Mouse (Mus musculus) megakaryocyte, embryonic 14.5 days (primary cell): ENCODE results near the gene Bcl2a1b. TPM values are rescaled to one million over a fixed set of nuclear protein-coding genes. Genes with fewer than 3 reads are reported as not detected.
"Not testable (repeated sequence)": the region's sequence is repeated elsewhere in the genome, so short reads cannot be mapped to it uniquely, and the experiment has no call there.

Experiments
- H3K27me3 ChIP-seq: replicated peaks from 2 replicates; pipeline ENCODE3; 2012; ENCODE audit warnings: inconsistent platforms
- H3K36me3 ChIP-seq: replicated peaks from 2 replicates; pipeline ENCODE3; 2012; ENCODE audit warnings: low read length, inconsistent platforms, mixed read lengths
- H3K4me1 ChIP-seq: 2 replicates; pipeline ENCODE4 v1.6.1; 2012; ENCODE audit warnings: inconsistent platforms
- H3K4me3 ChIP-seq: replicated peaks from 2 replicates; pipeline ENCODE3; 2012; ENCODE audit warnings: moderate library complexity, mild to moderate bottlenecking, inconsistent platforms
- H3K9me3 ChIP-seq: 2 replicates; pipeline ENCODE4 v1.6.1; 2012; ENCODE audit warnings: inconsistent platforms
- polyA plus RNA-seq: library from polyadenylated mRNA; stranded (reverse); fragments of >175 nt; gene quantifications from 2 replicates; pipeline ENCODE4 v1.2.3, GENCODE M21; 2012; ENCODE audit warnings: low replicate concordance; ENCODE audit not compliant: insufficient read depth

The Bcl2a1b gene
- 2.1 TPM in 1 of 2 replicates, not detected in the other for polyA plus RNA-seq

DNA sequence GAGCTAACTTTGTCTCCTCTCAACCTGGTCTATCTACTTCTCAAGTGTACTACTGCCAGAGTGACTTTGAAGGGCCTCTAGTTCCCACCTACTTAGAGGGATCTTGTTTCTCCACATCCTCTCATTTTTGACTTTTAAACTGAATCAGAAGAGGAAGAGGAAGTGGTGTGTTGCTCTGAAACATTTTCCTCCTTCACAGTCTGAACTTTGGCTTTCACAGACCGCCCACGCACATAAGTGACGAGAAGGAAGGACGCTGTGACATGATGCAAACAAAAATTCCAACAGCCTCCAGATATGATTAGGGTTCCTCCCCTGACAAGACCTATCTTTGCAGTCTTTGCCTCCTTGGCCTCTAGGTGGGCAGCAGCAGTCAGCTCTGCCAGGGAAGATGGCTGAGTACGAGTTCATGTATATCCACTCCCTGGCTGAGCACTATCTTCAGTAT lies at the start of gene Bcl2a1b, which contains the start of gene Gm29094:
Bcl2a1b (plus strand) TSS at position 241 of the 448 bp plus-strand sequence.
Gm29094 (plus strand) TSS at position 411 of the 448 bp plus-strand sequence.
- H3K4me3 ChIP-seq, H3K9me3 ChIP-seq, H3K36me3 ChIP-seq, H3K27me3 ChIP-seq, H3K4me1 ChIP-seq: not testable (repeated sequence)

- H3K9me3 ChIP-seq, H3K4me1 ChIP-seq, H3K4me3 ChIP-seq, H3K27me3 ChIP-seq, H3K36me3 ChIP-seq: not testable (repeated sequence)
Measured at GRCm38 (mm10) chr9:89172539-89172938, 26.5 kb upstream of the Bcl2a1b start.

GRCm38 (mm10) chr9:89178833-89179232 lies 20.2 kb upstream of the Bcl2a1b start:
- H3K4me3 ChIP-seq, H3K27me3 ChIP-seq, H3K36me3 ChIP-seq: not testable (repeated sequence)

DNA sequence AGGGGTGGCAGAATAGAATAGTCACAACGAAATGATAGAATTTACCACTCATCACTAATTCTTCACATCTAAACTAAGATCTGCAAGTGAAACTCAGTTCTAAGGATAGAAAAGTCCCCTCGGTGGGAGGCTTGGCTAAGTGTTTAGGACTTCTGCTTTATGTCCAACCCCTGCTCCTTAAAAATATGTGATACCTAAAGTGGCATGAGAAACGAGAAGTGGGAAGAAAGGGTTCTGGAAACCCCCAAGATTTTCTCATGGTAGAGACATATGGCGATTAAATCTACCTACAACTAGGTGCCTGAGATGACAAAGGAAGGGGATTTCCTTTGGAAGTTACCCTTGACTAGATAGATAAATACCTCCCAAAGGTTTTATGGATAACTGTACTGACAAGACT lies 19.5 kb upstream of the Bcl2a1b start:
- not testable (repeated sequence) for H3K36me3 ChIP-seq, H3K9me3 ChIP-seq, H3K4me3 ChIP-seq

More at GRCm38 (mm10) chr9:89178833-89179232, 20.2 kb upstream of the Bcl2a1b start:
- H3K4me1 ChIP-seq, H3K9me3 ChIP-seq: not testable (repeated sequence)

GRCm38 (mm10) chr9:89187006-89187405 lies 12.0 kb upstream of the Bcl2a1b start:
- H3K4me1 ChIP-seq, H3K27me3 ChIP-seq, H3K36me3 ChIP-seq, H3K4me3 ChIP-seq, H3K9me3 ChIP-seq: not testable (repeated sequence)

More for the DNA sequence above, 19.5 kb upstream of the Bcl2a1b start:
- not testable (repeated sequence) for H3K27me3 ChIP-seq, H3K4me1 ChIP-seq

DNA sequence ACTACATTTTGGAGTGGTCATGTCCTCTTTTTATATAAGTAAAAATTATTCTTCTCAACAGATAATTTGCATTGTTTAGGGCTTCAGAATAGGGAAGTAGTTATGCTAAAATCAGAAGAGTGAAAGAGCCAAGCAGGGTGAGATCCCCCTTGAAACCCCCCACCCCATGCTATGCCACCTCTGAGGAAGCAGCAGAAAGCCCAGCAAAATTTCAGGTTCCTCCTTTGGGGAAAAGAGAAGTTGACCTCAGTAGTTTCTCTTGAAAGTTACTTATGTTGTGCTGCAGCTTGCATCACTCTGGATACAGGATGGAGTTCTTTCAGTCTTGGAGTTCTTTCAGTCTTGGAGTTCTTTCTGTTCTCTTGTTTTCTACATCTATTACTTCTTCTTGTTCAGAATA lies 3.5 kb upstream of the Bcl2a1b start:
- not testable (repeated sequence) for H3K4me3 ChIP-seq, H3K27me3 ChIP-seq, H3K9me3 ChIP-seq, H3K4me1 ChIP-seq, H3K36me3 ChIP-seq

- H3K4me3 ChIP-seq, H3K9me3 ChIP-seq: not testable (repeated sequence)
Measured at GRCm38 (mm10) chr9:89197509-89197908, 1.5 kb upstream of the Bcl2a1b start.

DNA sequence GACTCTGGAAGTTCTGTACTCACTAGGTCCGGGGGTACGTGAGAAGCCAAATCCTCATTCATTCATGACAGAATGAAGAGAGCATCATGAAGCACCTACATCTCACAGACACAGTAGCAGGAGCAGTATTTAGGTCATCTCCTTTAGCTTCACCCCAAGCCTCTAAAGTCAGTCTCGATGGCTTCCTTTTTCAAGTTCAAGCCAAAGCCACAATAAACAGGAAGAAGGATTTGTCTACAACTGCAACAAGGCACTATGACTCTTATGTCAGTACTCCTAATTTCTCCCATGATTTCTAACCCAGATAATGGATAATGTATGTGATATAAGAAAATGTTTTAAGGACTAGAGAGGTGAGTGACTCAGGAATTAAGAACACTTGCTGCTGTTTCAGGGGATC lies 660 bp upstream of the Bcl2a1b start:
- H3K9me3 ChIP-seq, H3K27me3 ChIP-seq, H3K36me3 ChIP-seq, H3K4me3 ChIP-seq, H3K4me1 ChIP-seq: not testable (repeated sequence)

More at GRCm38 (mm10) chr9:89197509-89197908, 1.5 kb upstream of the Bcl2a1b start:
- not testable (repeated sequence) for H3K4me1 ChIP-seq, H3K36me3 ChIP-seq, H3K27me3 ChIP-seq

GRCm38 (mm10) chr9:89202256-89202655 lies 3.2 kb downstream of the Bcl2a1b start:
- not testable (repeated sequence) for H3K27me3 ChIP-seq, H3K4me1 ChIP-seq, H3K9me3 ChIP-seq, H3K36me3 ChIP-seq, H3K4me3 ChIP-seq

DNA sequence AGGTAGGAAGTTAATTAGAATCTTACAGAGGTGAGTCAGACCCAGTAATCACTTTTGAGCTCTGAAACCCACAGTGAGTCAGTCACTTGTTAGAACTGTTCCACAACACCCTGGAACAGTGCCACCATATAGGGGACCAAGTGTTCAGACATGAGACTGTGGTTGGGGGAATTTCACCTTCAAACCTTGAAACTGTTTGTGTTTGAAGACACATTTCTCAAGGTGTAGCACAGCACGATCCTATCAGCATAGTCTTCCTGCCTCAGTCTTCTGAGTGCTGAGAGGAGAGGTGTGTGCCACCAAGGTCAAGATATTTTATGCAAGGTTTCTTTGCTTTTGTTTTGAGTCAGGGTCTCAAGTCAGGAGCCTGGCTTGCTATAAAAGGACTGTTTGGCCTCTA lies 9.9 kb downstream of the Bcl2a1b start:
- H3K36me3 ChIP-seq, H3K4me1 ChIP-seq, H3K9me3 ChIP-seq, H3K4me3 ChIP-seq, H3K27me3 ChIP-seq: not testable (repeated sequence)

DNA sequence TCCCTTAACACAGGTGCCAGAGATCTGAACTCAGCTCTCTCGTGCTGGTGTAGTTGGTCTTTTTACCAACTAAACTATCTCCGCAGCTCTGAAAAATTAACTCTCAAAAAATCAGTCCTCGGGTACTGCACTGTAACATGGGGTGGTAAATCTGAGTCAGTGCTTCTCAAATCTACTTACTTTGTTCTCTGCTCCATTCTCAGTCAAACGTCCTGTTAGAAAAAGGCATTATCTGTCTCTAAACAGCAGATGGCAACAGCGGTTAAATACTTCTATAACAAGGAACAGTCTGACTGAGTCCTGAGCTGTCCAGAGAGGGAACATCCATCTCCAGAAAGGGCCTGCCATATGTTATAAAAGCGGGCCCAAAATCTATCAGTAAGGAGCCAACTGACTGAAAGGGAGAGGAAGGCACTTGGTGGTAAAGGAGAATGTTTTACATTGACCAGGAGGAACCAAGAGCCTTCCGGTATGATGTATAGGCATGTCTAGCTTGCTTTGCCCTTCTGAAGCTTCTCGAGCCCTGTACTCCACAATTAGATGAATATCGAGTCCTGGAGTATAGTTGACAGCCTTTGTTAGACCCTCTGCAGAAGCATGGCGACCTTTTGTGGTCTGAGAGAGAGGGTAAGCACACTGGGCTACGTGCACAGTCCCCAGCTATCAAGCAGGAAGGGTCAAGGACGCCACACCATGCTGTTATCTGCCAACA lies 11.5 kb downstream of the Bcl2a1b start, which contains the start of gene Mthfs:
Mthfs (plus strand) TSS at position 324 of the 712 bp plus-strand sequence.
- not testable (repeated sequence) for H3K36me3 ChIP-seq, H3K9me3 ChIP-seq, H3K27me3 ChIP-seq, H3K4me1 ChIP-seq
- H3K4me3 ChIP-seq = peak within 1 kb of the TSS; percentile 90

GRCm38 (mm10) chr9:89211065-89211858 lies 12.3 kb downstream of the Bcl2a1b start:
- H3K4me1 ChIP-seq, H3K27me3 ChIP-seq, H3K9me3 ChIP-seq, H3K36me3 ChIP-seq, H3K4me3 ChIP-seq: not testable (repeated sequence)

DNA sequence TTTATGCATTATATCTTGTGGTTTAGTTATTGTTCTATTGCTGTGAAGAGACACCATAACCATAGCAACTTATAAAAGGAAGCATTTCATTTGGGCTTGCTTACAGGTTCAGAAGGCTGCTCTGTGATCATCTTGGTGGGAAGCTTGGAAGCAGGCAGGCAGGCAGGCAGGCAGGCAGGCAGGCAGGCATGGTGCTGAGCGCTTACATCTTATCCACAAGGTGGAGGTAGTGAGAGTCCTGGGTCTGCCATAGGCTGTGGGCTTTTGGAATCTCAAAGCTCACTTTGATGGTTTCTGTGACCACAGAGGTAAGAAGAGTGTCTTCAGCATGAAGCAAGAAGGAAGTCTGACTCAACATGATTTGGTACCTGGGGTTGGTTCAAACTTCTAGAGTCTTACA lies 13.4 kb downstream of the Bcl2a1b start:
- not testable (repeated sequence) for H3K4me3 ChIP-seq, H3K4me1 ChIP-seq, H3K27me3 ChIP-seq, H3K9me3 ChIP-seq, H3K36me3 ChIP-seq

DNA sequence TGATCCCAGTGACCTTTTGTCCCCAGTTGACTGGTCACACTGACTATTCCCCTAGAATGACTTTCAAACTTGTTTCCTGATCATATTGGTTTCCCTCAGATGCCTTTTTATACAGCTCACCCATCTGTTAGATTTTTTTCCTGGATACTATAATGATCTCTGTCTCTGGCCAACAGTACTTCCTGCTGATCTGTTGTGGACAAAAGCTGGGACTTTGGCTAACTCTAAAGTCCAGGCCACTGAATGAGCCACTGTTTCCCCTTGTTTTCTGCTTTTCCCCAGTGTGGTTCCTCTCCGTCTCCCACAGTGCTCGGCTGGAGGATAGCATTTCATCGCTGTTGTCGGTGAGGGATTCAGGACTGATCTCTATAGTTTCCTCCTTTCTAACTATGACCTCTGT lies 19.2 kb downstream of the Bcl2a1b start:
- H3K9me3 ChIP-seq, H3K4me3 ChIP-seq, H3K4me1 ChIP-seq, H3K27me3 ChIP-seq, H3K36me3 ChIP-seq: not testable (repeated sequence)

DNA sequence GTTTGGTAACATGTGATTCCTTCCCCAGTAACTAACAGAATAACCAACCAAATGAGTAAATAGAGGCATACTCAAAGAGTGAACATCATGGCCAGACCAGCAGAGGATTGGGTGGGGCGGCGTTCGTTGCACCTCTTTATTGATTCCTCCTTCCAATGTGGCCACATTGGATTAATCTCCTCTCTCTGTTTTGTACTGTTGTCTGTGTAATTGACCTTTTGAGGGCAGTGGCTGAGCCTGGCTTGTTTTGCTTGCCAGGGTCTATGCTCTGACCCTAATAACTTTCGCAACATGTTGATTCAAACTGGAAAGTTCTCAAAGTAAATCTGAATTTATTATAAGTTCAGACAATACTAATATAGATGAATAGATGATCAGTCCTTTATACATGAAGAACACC lies 20.7 kb downstream of the Bcl2a1b start:
- H3K27me3 ChIP-seq, H3K4me3 ChIP-seq, H3K36me3 ChIP-seq, H3K9me3 ChIP-seq, H3K4me1 ChIP-seq: not testable (repeated sequence)

- not testable (repeated sequence) for H3K4me1 ChIP-seq, H3K36me3 ChIP-seq, H3K9me3 ChIP-seq, H3K4me3 ChIP-seq, H3K27me3 ChIP-seq
Measured at GRCm38 (mm10) chr9:89220704-89221287, 21.8 kb downstream of the Bcl2a1b start.
